Mouse (Mus musculus): Measurements from ENCODE around the gene Rnf207.

- TF ChIP-seq POLR2A (IDR thresholded peaks at IDR 0.05; ENCODE audit: insufficient read depth, low read depth, low read length) (no peak), CTCF (IDR thresholded peaks at IDR 0.05; ENCODE audit: insufficient read depth, low read depth, low read length) (no peak)
These were observed 27.2 kb downstream of the Rnf207 start, which contains the start of gene Hes3 for GRCm38 (mm10) chr4:152291562-152291961.
